Mouse (Mus musculus) spleen, adult 2 months (tissue): ENCODE measurements at regions not wholly inside any gene's neighbourhood (a gene's known extent, or its start where the extent isn't known, plus 50 kb on each side); places are given as distances from the start of the nearest gene placed in this dataset.

Experiments
- CTCF ChIP-seq: fragments of 200-500 bp; IDR thresholded peaks from 2 replicates; pipeline ENCODE4 v1.5.1; 2011; ENCODE audit warnings: mild to moderate bottlenecking, inconsistent platforms; ENCODE audit not compliant: insufficient read depth, insufficient read length, insufficient replicate concordance; ENCODE audit errors: extremely low read depth
- POLR2A ChIP-seq: fragments of 200-500 bp; IDR thresholded peaks from 2 replicates; pipeline ENCODE4 v1.6.1; 2011; ENCODE audit warnings: low read depth, low read length, inconsistent platforms

- TF ChIP-seq CTCF, result no peak
- TF ChIP-seq POLR2A, result no peak
Measured at GRCm38 (mm10) chr16:9277064-9277463, 447.2 kb downstream of the 1810013L24Rik start.
